Mouse (Mus musculus) brain, embryonic 14.5 days (tissue): Measurements from ENCODE around the gene Ell. TPM values are rescaled to one million over a fixed set of nuclear protein-coding genes. Genes with fewer than 3 reads are reported as not detected.
"Not testable (repeated sequence)": the region's sequence is repeated elsewhere in the genome, so short reads cannot be mapped to it uniquely, and the experiment has no call there.

Experiments used
- DNase-seq: peaks from one replicate; pipeline ENCODE4 v3.0.0-alpha.2; 2011; ENCODE audit warnings: low read depth
- CTCF ChIP-seq: fragments of 200-500 bp; IDR thresholded peaks from 2 replicates; pipeline ENCODE4 v1.5.1; 2012; ENCODE audit warnings: inconsistent platforms, mild to moderate bottlenecking, moderate library complexity, borderline replicate concordance; ENCODE audit not compliant: insufficient read depth, insufficient read length; ENCODE audit errors: extremely low read depth
- POLR2A ChIP-seq: fragments of 200-500 bp; IDR thresholded peaks from 2 replicates; pipeline ENCODE4 v1.6.1; 2012; ENCODE audit warnings: mild to moderate bottlenecking, inconsistent platforms, borderline replicate concordance; ENCODE audit not compliant: poor library complexity, insufficient read depth, insufficient read length, severe bottlenecking; ENCODE audit errors: extremely low read depth
- polyA plus RNA-seq: library from polyadenylated mRNA; depleted of rRNA; stranded (reverse); fragments of >200 nt; gene quantifications from 2 replicates; pipeline ENCODE4 v1.2.3, GENCODE M21; 2012

Ell gene
- polyA plus RNA-seq, 1 experiment: 26.6 TPM

DNA sequence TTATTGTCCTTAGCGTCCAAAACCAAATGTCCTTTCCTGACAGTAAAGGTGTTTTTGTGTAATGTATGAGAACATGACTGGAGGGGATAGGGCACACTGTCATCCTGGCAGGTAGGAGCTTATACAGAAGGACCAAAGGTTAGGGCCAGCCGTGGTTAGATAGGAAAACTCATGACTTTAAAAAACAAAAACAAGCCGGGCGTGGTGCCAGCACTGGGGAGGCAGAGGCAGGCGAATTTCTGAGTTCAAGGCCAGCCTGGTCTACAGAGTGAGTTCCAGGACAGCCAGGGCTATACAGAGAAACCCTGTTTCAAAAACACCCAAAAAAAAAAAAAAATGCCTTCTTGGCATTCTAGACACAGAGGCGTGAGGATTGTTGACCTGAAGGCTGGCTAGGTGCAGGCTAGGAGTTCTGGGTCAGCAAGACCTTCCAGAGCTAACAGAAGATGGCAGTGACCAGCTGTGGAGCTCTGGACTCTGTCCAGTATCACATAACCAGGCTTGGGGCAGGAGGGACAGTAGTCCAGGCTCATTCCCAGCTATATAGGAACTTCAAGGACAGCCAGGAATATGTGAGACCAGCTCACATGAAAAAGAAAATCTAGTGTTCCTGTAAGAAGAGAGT is 24.6 kb downstream of the Ell start:
- TF ChIP-seq CTCF (no peak), POLR2A (no peak)
- no peak for DNase-seq

- no peak for DNase-seq
- TF ChIP-seq CTCF: no peak
- TF ChIP-seq POLR2A: no peak
Observed at GRCm38 (mm10) chr8:70564696-70565235, 25.5 kb downstream of the Ell start.

GRCm38 (mm10) chr8:70565561-70565960 is 26.3 kb downstream of the Ell start:
- DNase-seq: peak; percentile 31
- TF ChIP-seq CTCF: no peak
- no peak for TF ChIP-seq POLR2A

DNA sequence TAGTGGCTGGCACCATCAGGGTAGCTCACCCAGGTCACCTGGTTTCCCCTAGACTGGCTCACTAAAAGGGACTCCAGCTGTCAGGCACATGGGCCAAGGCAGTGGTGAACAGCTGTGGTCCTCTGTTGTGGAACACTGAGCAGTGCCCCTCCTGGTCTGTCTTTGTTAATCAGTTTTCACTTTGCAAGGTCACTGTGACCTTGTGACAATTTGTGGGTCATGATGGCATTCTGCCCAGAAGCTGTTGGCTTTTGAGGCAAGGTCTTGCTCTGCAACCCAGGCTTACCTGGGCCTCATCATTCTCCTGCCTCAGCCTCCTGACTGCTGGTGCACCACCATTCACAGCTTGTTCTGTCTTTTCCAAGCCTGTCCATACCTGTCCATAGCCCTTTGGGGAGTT is 31.1 kb downstream of the Ell start:
- TF ChIP-seq POLR2A (no peak), CTCF (no peak)
- no peak for DNase-seq

DNA sequence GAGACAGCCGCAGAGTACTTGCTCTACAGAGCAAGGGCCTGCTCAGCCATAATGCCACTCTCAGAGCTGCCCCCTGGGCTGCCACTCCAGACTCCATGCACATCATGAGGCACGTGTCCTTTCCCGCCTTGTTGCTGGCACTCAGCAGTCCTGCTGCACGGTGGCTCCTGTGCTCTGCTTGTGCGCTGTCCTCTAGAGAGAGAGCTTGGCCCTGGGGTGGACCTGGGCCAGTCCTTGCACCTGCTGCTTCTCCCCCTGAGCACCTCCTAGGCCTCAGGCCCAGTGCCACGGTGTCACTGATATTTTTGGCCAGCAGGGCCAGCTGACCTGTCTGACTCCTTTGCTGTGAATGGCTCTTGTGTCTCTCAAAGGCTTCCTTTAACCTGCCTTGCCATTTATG is 31.7 kb downstream of the Ell start:
- no peak for TF ChIP-seq CTCF
- TF ChIP-seq POLR2A: no peak
- no peak for DNase-seq

DNA sequence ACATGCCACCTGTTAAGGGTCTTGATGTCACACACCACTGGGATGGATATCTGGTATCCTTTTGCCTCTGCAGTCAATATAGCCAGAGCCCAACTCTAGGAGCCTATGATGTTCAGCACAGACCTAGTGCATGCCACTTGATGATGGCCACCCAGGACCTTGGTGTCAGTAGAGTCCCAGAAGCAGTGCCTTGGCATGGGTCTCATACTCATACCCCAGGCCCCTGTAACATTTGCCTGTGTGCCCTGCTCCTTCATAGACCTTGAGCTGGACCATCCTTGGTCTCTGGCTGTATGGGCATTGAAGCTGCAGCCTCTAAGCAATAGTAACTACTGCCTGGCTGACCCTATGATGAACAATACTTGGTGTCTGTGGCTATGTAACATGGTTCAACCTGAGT is 35.0 kb downstream of the Ell start:
- TF ChIP-seq POLR2A (no peak), CTCF (no peak)
- DNase-seq: no peak

DNA sequence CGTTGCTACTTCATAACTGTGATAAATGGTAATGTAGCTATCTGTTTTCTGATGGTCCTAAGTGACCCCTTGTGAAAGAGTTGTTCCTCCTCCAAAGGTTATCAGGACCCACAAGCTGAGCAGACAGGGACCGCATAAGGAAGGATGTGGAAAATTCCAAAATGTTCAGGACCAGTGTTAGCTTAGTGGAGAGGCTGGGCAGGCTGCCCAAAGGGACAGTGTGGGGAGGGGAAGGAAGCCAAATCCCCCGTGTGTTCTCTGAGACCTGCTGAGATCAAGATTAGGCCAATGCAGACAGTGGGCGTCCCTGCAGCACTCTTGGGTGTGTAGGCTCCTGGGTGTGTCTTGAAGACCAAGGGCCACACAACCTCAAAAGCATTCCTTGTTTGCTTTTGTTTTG is 35.7 kb downstream of the Ell start:
- DNase-seq: no peak
- TF ChIP-seq POLR2A (no peak), CTCF (no peak)

DNA sequence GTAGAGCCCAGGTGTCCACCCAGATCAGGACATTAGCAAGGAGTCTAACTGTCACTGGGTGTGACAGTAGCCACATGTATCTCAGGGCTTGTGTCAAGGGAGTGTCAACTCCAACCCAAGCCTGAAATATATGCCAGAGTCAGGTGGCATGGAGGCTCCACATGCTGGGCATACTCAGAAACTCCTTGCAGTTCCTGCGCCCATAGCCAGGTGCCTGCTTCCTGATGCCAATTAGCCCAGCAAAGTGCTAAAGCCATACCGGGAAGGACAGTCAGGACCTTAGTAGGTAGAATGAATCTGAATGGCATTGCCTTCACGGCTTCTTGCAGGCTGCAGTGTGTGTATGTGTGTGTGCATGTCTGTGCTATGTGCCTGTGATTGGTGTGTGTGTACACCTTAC is 38.0 kb downstream of the Ell start:
- TF ChIP-seq CTCF: no peak
- no peak for TF ChIP-seq POLR2A
- no peak for DNase-seq

DNA sequence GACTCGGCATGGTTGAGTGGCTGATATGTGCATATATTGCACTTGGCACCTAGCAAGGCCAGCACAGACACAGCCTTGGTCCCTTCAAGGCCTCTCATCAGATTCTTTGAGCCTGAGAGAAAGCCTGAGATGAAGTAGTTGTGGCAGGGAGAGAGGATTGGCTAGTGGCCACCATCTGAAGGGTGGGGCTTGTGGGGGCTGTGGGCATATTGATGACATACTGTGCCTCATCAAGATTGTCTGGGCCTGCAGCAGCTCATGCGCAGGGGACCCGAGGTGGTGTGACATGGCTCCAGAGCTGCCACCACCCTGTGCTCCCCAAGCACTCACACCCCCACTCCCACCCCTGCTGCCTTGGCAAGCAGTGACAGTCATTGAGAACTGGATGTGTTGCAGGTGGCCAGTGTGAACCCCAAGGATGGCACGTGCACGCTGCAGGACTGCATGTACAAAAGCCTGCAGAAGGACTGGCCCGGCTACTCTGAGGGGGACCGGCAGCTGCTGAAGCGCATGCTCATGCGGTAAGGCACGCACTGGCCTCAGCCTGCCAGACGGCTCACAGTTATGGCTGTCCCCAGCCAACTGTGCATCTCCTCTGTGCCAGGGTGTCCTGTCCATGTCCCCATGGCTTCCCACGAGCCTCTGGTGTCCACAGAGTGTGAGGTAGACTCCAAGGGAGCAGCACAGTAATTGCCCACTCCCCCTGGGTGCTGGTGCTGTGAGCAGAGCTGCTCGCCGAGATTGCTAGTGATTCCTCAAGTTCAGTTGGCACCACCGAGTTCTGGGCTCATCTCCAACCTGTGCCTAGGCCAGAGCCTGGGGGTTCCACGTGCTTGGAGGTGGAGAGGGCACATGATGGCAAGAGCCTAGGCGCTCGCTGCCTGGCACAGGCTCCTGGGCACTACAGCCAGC is 44.5 kb downstream of the Ell start:
- TF ChIP-seq CTCF (no peak), POLR2A (no peak)
- DNase-seq: no peak

DNA sequence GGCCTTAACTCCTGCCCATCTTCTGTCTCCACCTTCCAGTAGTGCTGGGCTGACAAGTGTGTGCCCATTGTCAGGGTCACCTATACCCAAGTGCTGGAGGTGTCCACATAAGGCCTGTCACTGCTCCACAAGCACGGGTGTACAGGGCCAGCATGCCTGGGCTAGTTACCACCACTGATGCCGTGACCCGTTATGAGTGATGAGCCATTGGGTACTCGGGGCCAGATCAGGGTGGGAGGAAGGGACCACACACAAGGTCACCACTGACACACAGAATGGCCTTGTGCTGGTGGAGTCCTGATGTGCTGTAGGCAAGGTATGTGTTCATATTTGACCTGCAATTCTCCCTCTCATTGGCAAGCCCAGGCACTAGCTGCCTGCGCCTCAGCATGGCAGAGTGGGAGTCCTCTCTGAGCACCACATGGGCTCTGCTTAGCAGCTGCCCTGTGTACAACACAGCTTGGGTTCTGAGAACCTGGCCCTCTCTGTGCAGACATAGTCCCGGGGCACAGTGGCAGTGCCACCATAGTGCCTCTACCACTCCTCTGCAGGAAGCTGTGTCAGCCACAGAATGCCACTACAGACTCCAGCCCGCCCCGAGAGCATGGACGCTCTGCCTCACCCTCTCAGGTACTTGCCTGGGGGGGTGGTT is 45.5 kb downstream of the Ell start:
- DNase-seq: no peak
- no peak for TF ChIP-seq CTCF
- TF ChIP-seq POLR2A: no peak

- DNase-seq: no peak
- TF ChIP-seq POLR2A (no peak), CTCF (peak; percentile 77)
Observed at GRCm38 (mm10) chr8:70585258-70585652, 46.0 kb downstream of the Ell start.

DNA sequence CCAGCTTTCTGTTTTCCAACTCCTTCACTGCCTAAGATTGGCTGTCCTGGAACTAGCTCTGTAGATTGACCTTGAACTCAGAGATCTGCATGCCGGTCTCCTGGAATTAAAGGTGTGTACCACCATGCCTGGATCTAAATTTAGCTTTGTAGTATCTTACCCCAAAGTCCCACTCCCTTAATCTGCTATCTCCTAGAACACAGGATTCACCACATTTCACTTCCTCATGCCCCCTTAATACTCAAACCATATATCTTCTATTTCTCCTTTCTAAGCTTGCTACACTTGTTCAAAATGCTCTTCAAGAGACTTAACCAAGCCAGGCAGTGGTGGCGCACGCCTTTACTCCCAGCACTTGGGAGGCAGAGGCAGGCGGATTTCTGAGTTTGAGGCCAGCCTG is 48.7 kb downstream of the Ell start:
- not testable (repeated sequence) for DNase-seq
